Mouse (Mus musculus) cortical plate, adult 2 months (tissue): ENCODE results near the gene Uckl1.

Source experiments
- CTCF ChIP-seq: fragments of 200-500 bp; IDR thresholded peaks from 2 replicates; pipeline ENCODE4 v1.5.1; 2011; ENCODE audit warnings: mild to moderate bottlenecking, control low read depth, low read length; ENCODE audit not compliant: insufficient read depth; ENCODE audit errors: extremely low read depth
- POLR2A ChIP-seq: fragments of 200-500 bp; IDR thresholded peaks from 2 replicates; pipeline ENCODE4 v1.6.1; 2011; ENCODE audit warnings: mild to moderate bottlenecking, low read length, control low read depth; ENCODE audit not compliant: insufficient read depth; ENCODE audit errors: extremely low read depth

- TF ChIP-seq POLR2A (0 out of 2 replicates have a peak, but pooled peaks have one; percentile 13), CTCF (no peak)
These were observed 15.6 kb upstream of the Uckl1 start for GRCm38 (mm10) chr2:181600226-181600758.
